Mouse (Mus musculus): ENCODE measurements around the gene Scamp3.
"Not testable (repeated sequence)": the region's sequence is repeated elsewhere in the genome, so short reads cannot be mapped to it uniquely, and the experiment has no call there.

The Scamp3 gene

DNA sequence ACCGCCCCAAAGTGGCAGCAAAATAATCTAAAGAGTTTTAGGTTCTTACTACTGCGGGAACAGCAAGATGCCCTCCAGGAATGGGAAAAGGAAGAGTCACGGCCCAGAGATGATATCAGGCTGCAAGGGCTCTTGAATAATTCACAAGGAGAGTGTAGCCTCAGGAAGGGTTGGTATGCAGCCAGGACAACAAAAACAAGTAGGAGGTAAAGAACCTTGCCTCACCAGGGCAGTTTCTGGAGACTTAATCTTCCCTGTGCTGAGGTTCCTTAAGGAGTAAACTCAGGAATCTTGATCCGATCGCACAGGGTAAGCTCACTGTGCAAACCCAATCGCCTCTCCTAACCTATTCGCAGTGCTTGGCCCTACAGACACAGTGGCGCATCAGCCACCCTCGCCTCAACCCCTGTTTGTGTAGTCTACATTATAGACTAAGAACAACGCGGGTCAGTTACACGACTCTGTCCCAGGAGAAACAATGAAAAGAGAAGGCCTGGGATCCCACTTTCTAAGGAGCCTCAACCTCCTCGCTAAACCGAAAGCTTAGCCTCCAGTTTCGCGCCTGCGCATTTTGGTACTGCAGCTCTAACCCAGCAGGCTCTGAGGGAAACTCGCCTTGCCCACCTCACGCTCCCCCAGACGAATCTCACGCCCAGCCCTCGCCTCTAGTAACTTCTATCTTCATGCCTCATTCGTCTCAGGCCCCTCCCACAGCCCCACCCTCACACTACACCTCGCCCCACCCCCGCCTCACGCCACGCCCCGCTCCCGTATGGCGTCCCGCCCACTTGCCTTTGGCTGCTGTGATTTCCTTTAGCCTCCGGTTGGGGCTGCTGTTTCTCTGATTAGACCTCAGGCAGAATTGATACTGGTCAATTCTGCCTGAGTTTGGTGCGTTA, 19.0 kb downstream of the Scamp3 start:
- DNase-seq (ENCODE audit: low spot score in 2 of 2), result peak; percentile 62 to 92

DNA sequence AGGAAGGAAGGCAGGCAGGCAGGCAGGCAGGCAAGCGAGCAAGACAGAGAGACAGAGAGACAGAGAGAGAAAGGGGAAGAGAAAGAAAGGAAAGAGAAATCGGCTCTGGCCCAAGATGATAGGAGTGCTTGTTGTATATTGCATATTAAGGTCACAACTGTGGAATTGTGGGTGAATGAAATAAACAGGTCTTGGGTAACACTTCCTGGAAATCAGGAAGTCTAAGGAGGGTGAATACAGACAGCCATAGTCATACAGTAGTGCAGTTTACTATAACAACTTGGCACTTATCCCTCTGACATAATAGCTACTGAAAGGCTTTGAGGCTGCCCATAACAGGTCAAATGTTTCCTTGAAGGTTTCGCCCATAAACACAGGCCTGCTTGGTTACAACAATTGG, 22.6 kb downstream of the Scamp3 start:
- DNase-seq (ENCODE audit: low spot score in 2 of 2), result no peak

DNA sequence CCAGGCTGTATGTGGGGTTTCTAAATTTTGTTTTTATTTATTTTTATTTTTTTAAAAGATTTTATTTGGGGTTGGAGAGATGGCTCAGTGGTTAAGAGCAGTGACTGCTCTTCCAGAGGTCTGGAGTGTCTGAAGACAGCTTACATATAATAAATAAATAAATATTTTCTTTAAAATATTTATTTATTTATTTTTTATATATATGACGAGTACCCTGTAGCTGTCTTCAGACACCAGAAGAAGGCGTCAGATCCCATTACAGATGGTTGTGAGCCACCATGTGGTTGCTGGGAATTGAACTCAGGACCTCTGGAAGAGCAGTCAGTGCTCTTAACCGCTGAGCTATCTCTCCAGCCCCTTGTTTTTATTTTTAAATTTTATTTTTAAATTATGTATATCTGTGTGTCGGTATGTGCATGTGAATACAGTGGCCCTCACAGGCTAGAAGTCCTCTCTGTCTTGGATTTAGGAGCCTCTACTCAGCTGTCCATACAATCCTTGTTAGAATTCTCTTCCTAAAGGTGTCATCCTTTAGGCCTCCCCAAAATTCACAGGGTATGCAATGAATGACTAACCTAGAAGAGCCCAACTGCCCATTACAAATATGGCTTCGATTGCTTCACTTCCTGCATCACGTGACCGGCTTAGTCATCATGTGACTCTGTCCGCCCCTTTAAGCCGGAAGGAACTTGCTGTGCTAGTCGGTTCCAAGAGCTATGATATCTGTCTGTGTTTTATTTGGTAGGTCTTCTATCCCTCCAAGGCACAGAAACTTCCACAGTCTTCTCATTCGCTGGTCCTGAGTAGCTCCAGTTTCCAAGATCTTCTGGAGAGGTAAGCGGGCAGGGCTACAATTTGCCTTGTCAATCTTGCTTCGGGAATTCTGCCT, 25.2 kb downstream of the Scamp3 start, which contains the start of gene Gba:
Gene Gba (plus strand): TSS at position 676 of the 889 bp plus-strand sequence.
- DNase-seq (ENCODE audit: low spot score in 2 of 2), result peak; percentile 74 to 87

DNA sequence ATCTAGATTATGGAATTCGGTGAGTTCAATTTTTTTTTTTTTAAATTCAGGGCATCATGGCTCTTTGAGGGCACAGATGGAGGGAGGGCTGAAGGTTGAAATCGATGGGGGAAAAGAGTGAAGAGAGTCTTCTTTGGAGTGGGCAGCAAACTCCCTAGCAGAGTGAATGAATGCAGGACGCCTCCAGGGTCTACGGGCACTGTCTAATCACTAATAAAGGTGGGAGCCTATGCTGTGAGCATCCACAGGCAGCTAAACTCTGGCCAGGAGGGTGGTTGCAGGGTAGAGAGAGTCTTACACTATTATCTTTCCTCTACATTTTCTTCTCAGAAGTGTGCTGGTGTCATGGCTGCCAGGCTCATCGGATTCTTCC, 25.9 kb downstream of the Scamp3 start:
- DNase-seq (ENCODE audit: low spot score in 2 of 2), result no peak

DNA sequence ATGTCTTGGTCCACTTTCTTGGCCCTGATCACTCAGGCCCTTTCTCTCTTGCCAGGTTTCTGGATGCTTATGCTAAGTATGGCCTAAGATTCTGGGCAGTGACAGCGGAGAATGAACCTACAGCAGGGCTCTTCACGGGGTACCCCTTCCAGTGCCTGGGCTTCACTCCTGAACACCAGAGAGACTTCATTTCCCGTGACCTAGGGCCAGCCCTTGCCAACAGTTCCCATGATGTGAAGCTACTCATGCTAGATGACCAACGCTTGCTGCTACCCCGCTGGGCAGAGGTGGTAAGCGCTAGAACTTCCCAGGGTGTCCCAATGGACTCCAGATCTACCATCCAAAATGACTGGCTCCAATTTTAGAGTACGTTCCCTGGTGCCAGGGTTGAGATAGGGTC, 28.8 kb downstream of the Scamp3 start:
- DNase-seq (ENCODE audit: low spot score in 2 of 2), result no peak

DNA sequence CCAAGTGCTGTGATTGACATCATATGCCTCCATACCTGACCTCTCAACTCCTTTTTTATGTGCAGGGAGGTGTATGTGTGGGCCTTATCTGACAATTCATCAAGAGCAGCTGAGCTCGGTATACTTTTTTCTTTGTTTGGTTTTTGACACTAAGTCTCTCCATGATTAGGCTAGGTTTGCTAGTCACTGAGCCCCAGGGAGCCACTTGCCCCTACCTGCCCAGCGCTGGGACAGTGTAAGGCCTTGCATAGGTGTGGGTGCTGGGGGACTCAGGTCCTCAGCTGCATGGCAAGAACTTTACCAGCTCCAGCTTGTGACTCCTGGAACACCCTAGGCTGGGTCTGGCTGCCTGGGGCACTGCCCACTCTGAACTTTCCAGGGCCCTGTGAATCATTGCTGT, 29.4 kb downstream of the Scamp3 start:
- DNase-seq (ENCODE audit: low spot score in 2 of 2), result no peak

DNA sequence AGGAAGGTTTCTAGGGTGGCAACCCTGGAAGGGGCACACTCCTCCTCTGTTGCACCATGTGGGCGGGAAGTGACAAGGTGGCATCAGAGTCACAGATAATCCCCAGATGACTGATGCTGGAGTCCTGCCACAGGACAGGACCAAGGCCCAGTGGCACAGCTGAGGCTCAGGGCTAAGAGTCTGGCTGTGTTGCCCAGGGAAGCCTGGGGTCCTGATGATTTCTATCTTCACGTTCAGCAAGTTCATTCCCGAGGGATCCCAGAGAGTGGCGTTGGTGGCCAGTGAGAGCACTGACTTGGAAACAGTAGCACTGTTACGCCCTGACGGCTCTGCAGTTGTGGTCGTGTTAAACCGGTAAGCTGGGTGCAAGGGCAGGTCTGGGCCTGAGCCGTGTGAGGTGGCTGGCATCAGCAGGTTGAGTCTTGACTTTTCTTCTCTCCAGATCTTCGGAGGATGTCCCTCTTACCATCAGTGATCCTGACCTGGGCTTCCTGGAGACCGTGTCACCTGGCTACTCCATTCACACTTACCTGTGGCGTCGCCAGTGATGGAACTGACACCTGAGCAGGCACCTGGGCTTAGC, 30.9 kb downstream of the Scamp3 start:
- no peak for DNase-seq (ENCODE audit: low spot score in 2 of 2)

DNA sequence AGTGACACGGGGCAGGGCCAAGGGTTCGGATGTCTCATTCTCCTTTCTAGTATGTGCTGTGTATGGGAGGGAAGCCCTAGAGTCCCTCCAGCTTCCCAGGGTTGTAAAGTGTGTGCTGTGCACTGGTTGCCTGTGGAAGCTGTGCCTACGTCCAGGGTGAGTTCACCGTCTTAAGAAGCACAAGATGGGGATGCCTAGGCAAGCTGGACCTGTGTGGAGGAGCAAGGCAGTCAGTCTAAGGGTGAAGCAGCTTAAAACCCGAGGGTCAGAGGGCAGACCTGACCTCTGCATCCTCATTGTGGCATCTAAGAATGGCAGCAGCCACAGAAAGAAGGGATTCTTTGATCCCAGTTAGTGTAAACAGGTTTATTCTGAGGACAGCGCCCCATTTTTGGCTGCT, 31.5 kb downstream of the Scamp3 start:
- DNase-seq (ENCODE audit: low spot score in 2 of 2), result no peak

DNA sequence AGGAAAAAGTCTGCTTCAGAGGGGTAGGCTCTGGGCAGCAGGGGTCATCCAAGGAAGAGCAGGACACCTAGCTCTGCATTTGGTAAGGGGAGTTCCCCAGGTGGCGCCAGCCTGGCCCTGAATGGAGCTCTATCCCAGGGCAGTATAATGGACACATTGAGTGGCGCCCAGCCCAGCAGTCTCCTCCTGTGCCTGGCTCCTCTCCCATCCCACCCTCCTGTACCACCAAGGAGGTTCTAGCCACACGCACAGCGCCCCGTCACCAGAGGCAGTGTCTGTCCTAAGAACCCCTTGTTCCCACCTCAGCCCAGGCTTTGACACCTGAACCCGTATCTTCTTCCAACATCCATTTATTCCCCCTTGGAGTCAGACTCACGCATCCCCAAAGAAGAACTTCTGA, 32.5 kb downstream of the Scamp3 start:
- DNase-seq (ENCODE audit: low spot score in 2 of 2), result no peak

DNA sequence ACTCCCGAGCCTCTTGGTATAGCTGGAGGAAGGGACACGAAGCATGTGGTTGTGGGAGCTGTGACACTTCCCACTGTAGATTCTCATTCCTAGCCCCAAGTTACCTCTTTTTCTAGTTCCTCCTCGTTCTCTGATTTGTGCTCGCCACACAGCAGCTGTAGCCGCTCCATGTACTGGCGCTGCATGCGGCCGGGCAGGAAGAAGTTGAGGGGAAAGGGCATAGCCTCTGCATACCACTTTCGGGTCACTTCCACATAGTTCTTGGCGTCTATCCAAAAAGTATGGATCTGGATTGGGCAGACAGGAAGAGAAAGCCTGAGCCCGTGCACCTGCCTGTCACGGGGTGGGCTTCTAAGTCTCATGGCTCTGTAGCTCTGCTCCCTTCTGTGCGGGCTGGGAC, 32.9 kb downstream of the Scamp3 start:
- DNase-seq (ENCODE audit: low spot score in 2 of 2), result no peak

DNA sequence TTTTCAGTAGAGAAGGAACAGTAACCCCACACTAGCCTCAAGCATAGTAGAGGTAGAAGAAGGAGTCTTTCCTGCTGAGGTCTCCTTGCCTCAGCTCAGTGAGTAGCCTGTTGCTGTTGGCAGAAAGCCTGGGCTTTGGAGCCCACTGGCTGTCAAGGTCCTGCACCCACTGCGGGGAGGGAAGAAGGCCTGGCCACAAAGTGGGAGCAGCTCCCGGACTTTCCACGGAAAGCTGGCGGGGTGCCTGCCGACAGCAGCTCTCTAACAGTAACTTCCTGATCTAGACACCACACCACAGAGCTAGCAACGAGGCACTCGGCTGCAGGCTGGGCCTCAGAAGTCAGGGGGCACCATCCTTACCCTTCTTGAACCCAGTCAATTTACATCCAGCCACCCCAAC, 33.5 kb downstream of the Scamp3 start:
- DNase-seq (ENCODE audit: low spot score in 2 of 2), result no peak

DNA sequence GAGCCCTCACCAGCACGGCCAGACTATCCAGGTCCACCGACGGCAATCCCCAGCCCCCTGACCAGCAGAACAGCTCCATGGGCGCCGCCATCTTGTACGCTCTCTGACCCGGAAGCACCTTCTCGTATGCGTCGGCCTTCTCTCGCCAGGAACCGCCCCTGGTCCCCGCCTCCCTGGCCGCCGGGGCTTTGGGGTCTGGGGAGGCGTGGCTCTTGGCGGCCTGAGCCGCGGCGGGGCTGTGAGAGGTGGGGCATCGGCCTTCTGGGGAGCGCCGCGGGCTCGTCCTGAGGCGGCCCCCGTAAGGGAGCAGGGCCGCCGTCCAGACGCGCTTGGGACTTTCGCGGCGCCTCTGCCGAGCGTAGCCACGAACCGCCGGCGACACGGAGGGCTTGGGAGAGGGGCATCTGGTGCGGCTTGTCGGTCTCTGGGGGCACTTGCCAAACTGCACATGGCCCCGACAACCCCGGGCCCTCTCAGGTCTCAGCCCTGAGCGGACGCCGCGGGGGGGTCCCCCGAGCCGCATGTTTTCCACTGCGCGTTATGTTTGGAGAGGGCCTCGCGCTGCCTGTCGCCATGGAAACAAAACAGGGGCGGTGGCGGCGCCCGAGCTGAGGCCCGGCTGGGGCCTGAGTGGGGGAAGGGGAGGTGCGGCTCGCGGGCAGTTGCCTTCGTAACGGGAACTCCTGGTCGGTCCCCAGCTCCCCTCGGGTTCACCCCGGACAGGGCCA, 36.7 kb downstream of the Scamp3 start:
- DNase-seq (ENCODE audit: low spot score in 2 of 2), result peak; percentile 78 to 90

DNA sequence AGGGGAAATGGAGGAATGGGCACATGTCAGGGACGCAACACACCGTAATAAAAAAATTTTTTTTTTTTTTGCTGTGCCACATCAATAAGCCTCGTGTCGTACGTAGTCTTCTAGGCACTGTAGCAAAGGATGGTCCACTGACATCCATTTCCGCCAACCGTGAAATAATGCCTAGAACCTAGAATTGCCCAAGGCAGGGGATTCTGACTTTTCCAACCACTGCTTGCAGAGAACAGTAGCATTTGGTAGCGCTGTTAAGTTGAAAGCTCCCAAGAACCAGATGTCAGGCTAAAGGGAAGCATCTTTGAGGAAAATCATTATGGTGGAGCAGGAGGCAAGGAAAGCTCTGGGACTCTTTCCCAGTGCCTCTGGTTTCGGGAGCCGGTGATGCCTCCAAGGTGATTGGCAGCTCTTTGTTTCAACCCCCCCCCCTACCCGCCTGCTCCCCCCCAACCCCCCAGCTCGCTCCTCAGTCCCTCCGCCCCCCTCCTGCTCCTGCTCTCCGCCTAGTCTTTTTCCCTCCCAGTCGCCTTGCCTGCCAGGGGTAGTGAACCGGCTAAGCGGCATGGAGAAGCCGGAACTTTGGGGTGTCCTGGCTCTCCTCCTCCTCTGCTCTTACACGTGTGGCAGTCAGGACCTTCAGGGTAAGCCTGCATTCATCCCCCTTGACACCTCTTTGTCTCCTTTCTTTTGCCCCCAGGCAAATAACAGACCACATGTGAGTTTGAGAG, 37.6 kb downstream of the Scamp3 start, which contains the start of gene Thbs3:
Gene Thbs3 (plus strand): TSS at position 500 of the 731 bp plus-strand sequence.
- DNase-seq (ENCODE audit: low spot score in 2 of 2), result no peak

DNA sequence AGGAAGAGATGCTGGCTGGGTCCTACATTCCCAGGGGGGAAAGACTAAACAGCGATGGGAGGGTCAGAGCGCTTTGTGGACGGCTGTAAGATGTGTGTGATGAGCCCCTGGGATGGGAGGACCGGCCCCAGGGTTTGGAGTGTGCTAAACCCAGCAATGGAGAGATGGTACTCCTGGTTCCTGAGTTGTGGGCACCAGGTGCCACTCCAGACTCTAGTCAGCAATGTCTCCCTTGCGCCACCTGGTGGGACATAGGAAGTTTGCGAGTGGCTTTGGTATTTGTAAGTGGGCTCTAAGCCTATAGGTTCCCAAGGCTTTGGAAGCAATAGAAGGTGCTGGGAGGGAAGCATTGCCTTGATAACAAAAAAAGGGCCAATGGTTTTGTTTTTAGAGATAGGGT, 38.6 kb downstream of the Scamp3 start:
- DNase-seq (ENCODE audit: low spot score in 2 of 2), result peak; percentile 75 to 90

DNA sequence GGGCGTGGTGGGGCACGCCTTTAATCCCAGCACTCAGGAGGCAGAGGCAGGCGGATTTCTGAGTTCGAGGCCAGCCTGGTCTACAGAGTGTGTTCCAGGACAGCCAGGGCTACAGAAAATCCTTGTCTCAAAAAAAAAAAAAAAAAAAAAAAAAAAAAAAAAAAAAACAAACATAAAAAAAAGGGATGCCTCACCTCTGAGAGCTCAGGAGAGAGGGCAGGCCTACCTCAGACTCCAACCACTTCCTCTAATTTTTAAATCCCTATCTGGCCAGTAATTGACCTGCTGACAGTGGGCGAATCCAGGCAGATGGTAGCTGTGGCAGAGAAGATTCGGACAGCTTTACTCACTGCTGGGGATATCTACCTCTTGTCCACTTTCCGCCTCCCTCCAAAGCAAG, 39.1 kb downstream of the Scamp3 start:
- not testable (repeated sequence) for DNase-seq (ENCODE audit: low spot score in 2 of 2)

DNA sequence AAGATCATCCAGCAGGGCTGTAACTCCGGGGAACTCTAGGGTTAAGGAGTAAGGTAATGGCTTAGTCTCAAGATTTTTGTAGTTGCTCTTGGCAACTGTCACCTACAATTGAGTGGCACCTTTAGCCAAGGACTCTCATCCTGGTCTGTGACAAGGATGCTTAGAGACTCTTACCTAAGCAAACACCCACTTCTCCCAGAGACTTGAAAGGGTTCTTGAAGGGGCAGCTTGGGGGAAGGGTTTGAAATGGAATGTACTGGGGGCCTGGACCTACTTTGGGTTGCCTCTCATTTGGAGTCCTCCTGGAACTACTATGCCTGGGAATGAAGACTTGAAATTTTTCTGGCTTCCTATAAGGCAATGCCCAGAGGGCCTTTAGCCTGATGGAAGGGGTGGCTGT, 41.0 kb downstream of the Scamp3 start:
- no peak for DNase-seq (ENCODE audit: low spot score in 2 of 2)

DNA sequence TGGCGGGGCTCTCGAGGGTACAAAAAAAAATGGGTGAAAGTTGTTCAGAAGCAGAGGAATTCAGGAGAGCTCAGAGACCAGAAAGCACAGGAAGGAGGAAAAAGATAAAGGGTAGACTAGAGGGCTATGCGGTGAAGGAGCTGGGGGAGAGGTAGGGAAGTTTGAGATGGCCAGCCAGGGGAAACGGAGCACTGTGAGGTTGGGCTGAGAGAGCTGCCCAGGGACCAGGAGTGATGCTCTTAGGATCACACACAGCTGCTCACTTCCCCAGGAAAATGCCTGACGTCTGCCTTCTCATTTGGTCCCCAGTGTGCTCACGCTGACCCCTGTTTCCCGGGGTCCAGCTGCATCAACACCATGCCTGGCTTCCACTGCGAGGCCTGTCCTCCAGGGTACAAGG, 42.3 kb downstream of the Scamp3 start:
- no peak for DNase-seq (ENCODE audit: low spot score in 2 of 2)

DNA sequence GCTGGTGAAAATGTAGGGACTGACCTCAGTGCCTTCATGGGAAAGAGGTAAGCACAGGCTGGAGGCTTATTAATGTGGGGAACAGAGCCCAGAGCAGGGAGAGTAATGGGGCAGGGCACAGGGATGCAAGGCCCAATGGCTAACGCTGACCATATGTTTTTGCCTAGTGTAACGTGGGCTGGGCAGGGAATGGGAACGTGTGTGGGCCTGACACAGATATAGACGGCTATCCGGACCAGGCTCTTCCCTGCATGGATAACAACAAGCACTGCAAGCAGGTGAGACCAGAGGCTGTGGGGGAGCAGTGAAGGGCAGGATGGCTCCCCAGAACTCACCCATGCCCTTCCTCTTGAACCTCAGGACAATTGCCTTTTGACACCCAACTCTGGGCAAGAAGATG, 43.9 kb downstream of the Scamp3 start:
- DNase-seq (ENCODE audit: low spot score in 2 of 2), result no peak

DNA sequence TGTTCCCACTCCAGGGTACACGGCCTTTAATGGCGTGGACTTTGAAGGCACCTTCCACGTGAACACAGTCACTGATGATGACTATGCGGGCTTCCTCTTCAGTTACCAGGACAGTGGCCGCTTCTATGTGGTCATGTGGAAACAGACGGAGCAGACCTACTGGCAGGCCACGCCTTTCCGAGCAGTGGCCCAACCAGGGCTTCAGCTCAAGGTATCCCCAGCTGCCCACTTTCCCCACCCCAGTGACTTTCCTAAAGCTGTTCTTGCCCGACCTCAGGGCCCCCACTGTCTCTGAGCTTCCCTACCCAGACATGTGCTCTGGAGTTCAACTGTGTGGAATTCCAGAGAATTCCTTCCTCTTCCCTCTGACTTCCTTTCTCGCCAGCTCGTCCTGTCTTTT, 47.5 kb downstream of the Scamp3 start:
- no peak for DNase-seq (ENCODE audit: low spot score in 2 of 2)

DNA sequence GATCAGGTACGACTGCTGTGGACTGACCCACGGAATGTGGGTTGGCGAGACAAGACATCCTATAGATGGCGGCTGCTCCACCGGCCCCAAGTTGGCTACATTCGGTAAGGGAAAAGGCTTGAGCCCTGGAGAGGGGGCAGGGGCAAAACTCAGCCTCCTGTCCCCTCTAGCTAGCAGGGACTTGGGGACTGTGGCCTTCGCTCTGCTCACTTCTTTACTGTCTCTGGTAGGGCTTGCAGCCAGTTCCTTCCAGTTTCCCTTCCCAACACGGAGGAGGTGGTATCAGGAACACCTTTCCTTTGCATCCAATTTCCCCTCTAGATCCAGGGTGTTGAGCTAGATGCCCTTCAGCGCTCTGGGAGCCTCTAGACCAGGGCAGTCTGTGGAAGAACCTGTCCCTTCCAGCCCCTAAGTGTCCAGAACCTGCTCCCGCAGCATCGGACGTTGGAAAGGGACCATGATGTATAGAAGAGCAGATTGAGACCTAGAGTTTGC, 48.1 kb downstream of the Scamp3 start:
- DNase-seq (ENCODE audit: low spot score in 2 of 2), result no peak

DNA sequence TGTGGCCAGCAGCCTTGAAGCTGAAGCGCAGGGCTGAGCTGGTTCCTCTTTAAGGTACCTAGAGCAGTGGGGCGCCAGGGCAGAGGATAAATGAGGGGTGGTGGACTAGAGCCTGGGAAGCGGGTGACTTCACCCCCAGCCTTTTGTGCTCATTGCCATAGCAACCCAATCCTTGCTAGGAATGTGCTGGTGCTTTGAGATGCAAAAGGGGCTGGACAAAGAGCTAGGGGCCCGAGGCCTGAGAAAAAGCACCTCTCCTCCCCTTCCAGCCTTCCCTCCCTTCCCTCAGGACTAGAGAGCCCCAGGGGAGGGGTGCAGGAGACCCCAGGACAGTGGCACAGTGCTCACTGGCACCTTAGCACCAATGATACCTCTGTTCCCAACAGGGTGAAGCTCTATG, 48.6 kb downstream of the Scamp3 start:
- DNase-seq (ENCODE audit: low spot score in 2 of 2), result no peak
